Mouse (Mus musculus) myocyte (in vitro differentiated cells): ENCODE results near the gene Npr2.

Experiments used
- E2F4 ChIP-seq: IDR thresholded peaks from one replicate; pipeline ENCODE4 v1.6.1; 2011; ENCODE audit warnings: mild to moderate bottlenecking, control low read depth, moderate library complexity; ENCODE audit not compliant: insufficient read depth
- MAX ChIP-seq: IDR thresholded peaks from one replicate; pipeline ENCODE4 v1.6.1; 2011; ENCODE audit warnings: low read depth, mild to moderate bottlenecking, control low read depth
- MYOD1 ChIP-seq, 3 experiments: IDR thresholded peaks; one replicate each; pipeline ENCODE4 v1.6.1; 2011; ENCODE audit warnings: control low read depth in 2 of 3, low read depth in 2 of 3, mild to moderate bottlenecking in 2 of 3, moderate library complexity in 1 of 3; ENCODE audit not compliant: insufficient read length in 2 of 3, control insufficient read depth in 1 of 3
- MYOG ChIP-seq, 3 experiments: IDR thresholded peaks; one replicate each; pipeline ENCODE4 v1.6.1; 2011; ENCODE audit warnings: control low read depth in 2 of 3, low read depth in 2 of 3, mild to moderate bottlenecking in 2 of 3; ENCODE audit not compliant: insufficient read length in 2 of 3, control insufficient read depth in 1 of 3, insufficient read depth in 1 of 3
- POLR2A ChIP-seq: IDR thresholded peaks from one replicate; pipeline ENCODE4 v1.6.1; 2011; ENCODE audit warnings: low read depth, mild to moderate bottlenecking, control low read depth, moderate library complexity; ENCODE audit not compliant: insufficient read length
- POLR2AphosphoS2 ChIP-seq: IDR thresholded peaks from one replicate; pipeline ENCODE4 v1.6.1; 2011; ENCODE audit warnings: low read depth, control low read depth; ENCODE audit not compliant: insufficient read length
- REST ChIP-seq: IDR thresholded peaks from one replicate; pipeline ENCODE4 v1.6.1; 2011; ENCODE audit warnings: mild to moderate bottlenecking, control low read depth, moderate library complexity; ENCODE audit not compliant: insufficient read depth, insufficient read length
- TCF12 ChIP-seq: IDR thresholded peaks from one replicate; pipeline ENCODE4 v1.6.1; 2011; ENCODE audit warnings: mild to moderate bottlenecking, control low read depth; ENCODE audit not compliant: poor library complexity, insufficient read depth, severe bottlenecking
- USF1 ChIP-seq: IDR thresholded peaks from one replicate; pipeline ENCODE4 v1.6.1; 2011; ENCODE audit warnings: low read depth, mild to moderate bottlenecking, control low read depth, moderate library complexity

DNA sequence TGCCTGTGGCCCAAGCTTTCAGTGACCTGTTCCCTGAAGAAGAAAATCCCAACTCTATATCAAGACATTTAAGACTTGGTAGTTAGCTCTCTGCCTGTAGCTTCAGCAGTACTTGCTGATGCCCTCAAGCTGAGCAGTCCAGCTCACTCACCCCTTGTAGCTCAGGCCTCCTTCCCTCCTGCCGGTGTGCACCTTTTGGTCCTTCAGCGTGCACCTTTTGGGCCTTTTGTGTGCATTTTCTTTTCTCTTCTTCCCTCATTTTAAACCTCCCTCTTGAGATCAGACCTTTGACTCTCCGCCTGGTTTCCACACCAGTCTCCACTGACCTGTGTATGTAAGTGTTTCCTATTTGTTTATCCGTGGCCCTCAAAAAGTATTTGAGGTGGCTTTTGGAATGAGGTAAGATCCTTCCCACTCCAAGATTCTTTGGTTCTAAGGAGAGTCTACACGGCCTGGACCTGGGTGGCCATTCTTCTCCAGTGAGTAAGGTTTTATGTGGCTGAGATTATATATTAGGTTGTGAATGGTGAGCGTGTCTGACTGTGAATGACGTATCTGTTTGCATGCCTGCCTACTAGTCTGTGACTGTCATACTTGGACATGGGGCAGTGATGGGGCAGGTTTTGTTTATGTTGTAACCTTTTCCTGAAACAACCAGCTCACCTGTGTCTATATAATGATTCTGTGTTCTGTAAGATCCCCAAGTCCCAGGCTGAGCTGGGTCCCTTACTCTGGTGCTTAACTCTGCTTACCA, 3.1 kb downstream of the Npr2 start:
- TF ChIP-seq USF1 (no peak), MAX (no peak), POLR2A (no peak), E2F4 (no peak), MYOD1 (IDR thresholded peaks at IDR 0.05; ENCODE audit: control insufficient read depth in 1 of 3, insufficient read length in 2 of 3, low read depth in 2 of 3) (no peak), REST (no peak), MYOG (IDR thresholded peaks at IDR 0.05; ENCODE audit: control insufficient read depth in 1 of 3, insufficient read depth in 1 of 3, insufficient read length in 2 of 3, low read depth in 2 of 3) (no peak), POLR2AphosphoS2 (no peak), TCF12 (no peak)
